Mouse (Mus musculus): ENCODE data around the gene Fgd1.

Gene Fgd1

GRCm38 (mm10) chrX:151045850-151046249 is at the start of gene Fgd1:
Fgd1 (plus strand) TSS chrX:151046150.
- no peak for DNase-seq (ENCODE audit: low spot score in 2 of 2)

- DNase-seq (ENCODE audit: low spot score in 2 of 2) = no peak
Observed at GRCm38 (mm10) chrX:150996775-150997174, 49.2 kb upstream of the Fgd1 start.

GRCm38 (mm10) chrX:151016938-151017877 is 28.7 kb upstream of the Fgd1 start, which contains the start of gene Gnl3l:
Gnl3l (minus strand) TSS chrX:151017322.
- DNase-seq (ENCODE audit: low spot score in 2 of 2) = peak; percentile 81 to 85

GRCm38 (mm10) chrX:151017897-151018296 is 28.1 kb upstream of the Fgd1 start:
- no peak for DNase-seq (ENCODE audit: low spot score in 2 of 2)

GRCm38 (mm10) chrX:151018798-151019197 is 27.2 kb upstream of the Fgd1 start:
- no peak for DNase-seq (ENCODE audit: low spot score in 2 of 2)

- no peak for DNase-seq (ENCODE audit: low spot score in 2 of 2)
Observed at GRCm38 (mm10) chrX:151031400-151031799, 14.6 kb upstream of the Fgd1 start.

GRCm38 (mm10) chrX:151041223-151041622 is 4.7 kb upstream of the Fgd1 start:
- no peak for DNase-seq (ENCODE audit: low spot score in 2 of 2)

GRCm38 (mm10) chrX:151046321-151046720 is 371 bp downstream of the Fgd1 start:
- no peak for DNase-seq (ENCODE audit: low spot score in 2 of 2)

- peak; percentile 81 to 84 for DNase-seq (ENCODE audit: low spot score in 2 of 2)
Observed at GRCm38 (mm10) chrX:151046777-151047430, 954 bp downstream of the Fgd1 start.

GRCm38 (mm10) chrX:151047431-151048058 is 1.6 kb downstream of the Fgd1 start:
- DNase-seq (ENCODE audit: low spot score in 2 of 2) = no peak

GRCm38 (mm10) chrX:151049661-151050215 is 3.8 kb downstream of the Fgd1 start:
- DNase-seq (ENCODE audit: low spot score in 2 of 2) = no peak

- no peak for DNase-seq (ENCODE audit: low spot score in 2 of 2)
Observed at GRCm38 (mm10) chrX:151050337-151050736, 4.4 kb downstream of the Fgd1 start.

- DNase-seq (ENCODE audit: low spot score in 2 of 2) = peak in 1 of 2 experiments; percentile 58
Observed at GRCm38 (mm10) chrX:151054489-151054888, 8.5 kb downstream of the Fgd1 start.

GRCm38 (mm10) chrX:151055559-151055958 is 9.6 kb downstream of the Fgd1 start:
- DNase-seq (ENCODE audit: low spot score in 2 of 2) = no peak

- peak in 1 of 2 experiments; percentile 20 for DNase-seq (ENCODE audit: low spot score in 2 of 2)
Observed at GRCm38 (mm10) chrX:151059346-151059745, 13.4 kb downstream of the Fgd1 start.

GRCm38 (mm10) chrX:151061615-151062299 is 15.8 kb downstream of the Fgd1 start:
- no peak for DNase-seq (ENCODE audit: low spot score in 2 of 2)

- no peak for DNase-seq (ENCODE audit: low spot score in 2 of 2)
Observed at GRCm38 (mm10) chrX:151066071-151066666, 20.2 kb downstream of the Fgd1 start.

GRCm38 (mm10) chrX:151067876-151068275 is 21.9 kb downstream of the Fgd1 start:
- DNase-seq (ENCODE audit: low spot score in 2 of 2) = no peak

GRCm38 (mm10) chrX:151076007-151076406 is 30.1 kb downstream of the Fgd1 start:
- DNase-seq (ENCODE audit: low spot score in 2 of 2) = no peak

GRCm38 (mm10) chrX:151076941-151077485 is 31.1 kb downstream of the Fgd1 start:
- DNase-seq (ENCODE audit: low spot score in 2 of 2) = no peak

- DNase-seq (ENCODE audit: low spot score in 2 of 2) = no peak
Observed at GRCm38 (mm10) chrX:151085599-151085998, 39.6 kb downstream of the Fgd1 start.
